In genomic region chr7:141433517-141434400, GRCm38 (mm10) we compare ENCODE assay signal across 7 mouse cellular contexts. TPM values are rescaled to one million over a fixed set of nuclear protein-coding genes. Genes with fewer than 3 reads are reported as not detected.
DNase-seq lines count a peak whose midpoint lies in the region; ATAC-seq and TF ChIP-seq lines count a peak whose summit lies in the region.

No protein-coding gene starts in this region.

- no peaks in the 10 kb centered on the region for H3K27me3 ChIP-seq in lung, postnatal 0 days (replicated peaks; ENCODE audit: insufficient read depth, low read length)
- H3K27me3 ChIP-seq in embryonic facial prominence, embryonic 14.5 days (replicated peaks; ENCODE audit: control insufficient read depth, insufficient read depth, low read length), result no peaks in the 10 kb centered on the region
- no peaks in the 10 kb centered on the region for H3K27me3 ChIP-seq in intestine, postnatal 0 days (replicated peaks; ENCODE audit: control insufficient read depth, insufficient read depth, low read length)

- TF ChIP-seq CTCF in lung, postnatal 0 days (IDR thresholded peaks at IDR 0.05), result no peak
- no peak for TF ChIP-seq CTCF in intestine, postnatal 0 days (IDR thresholded peaks at IDR 0.05; ENCODE audit: low read depth)
- no peak for TF ChIP-seq CTCF in olfactory bulb, adult 2 months (IDR thresholded peaks at IDR 0.05; ENCODE audit: insufficient read depth, low read depth, low read length)

- no peak overlapping the region for H3K9ac ChIP-seq in lung, postnatal 0 days (replicated peaks; ENCODE audit: low read depth)
- peak overlapping the region; percentile 64 for H3K9ac ChIP-seq in embryonic facial prominence, embryonic 14.5 days (ENCODE audit: low read depth, low read length)
- peak overlapping the region; percentile 40; the same call in 1 of the 2 replicates for H3K9ac ChIP-seq in intestine, postnatal 0 days (ENCODE audit: low read depth, low read length)

- H3K27ac ChIP-seq in lung, postnatal 0 days (ENCODE audit: low read length), result no peak overlapping the region
- H3K27ac ChIP-seq in embryonic facial prominence, embryonic 14.5 days (replicated peaks; ENCODE audit: low read depth, low read length), result no peak overlapping the region
- H3K27ac ChIP-seq in intestine, postnatal 0 days (ENCODE audit: low read depth, low read length), result no peak overlapping the region
- peak overlapping the region; percentile 19; the same call in 1 of the 2 replicates for H3K27ac ChIP-seq in olfactory bulb, adult 2 months (ENCODE audit: insufficient read depth, low read depth, low read length)

- no peaks in the 10 kb centered on the region for H3K9me3 ChIP-seq in lung, postnatal 0 days (ENCODE audit: low read length)
- no peaks in the 10 kb centered on the region for H3K9me3 ChIP-seq in embryonic facial prominence, embryonic 14.5 days (ENCODE audit: control insufficient read depth, low read length)
- H3K9me3 ChIP-seq in intestine, postnatal 0 days (ENCODE audit: control insufficient read depth), result no peaks in the 10 kb centered on the region

- peak overlapping the region; percentile 69 for H3K4me2 ChIP-seq in lung, postnatal 0 days (replicated peaks; ENCODE audit: low read depth, low read length)
- peak overlapping the region; percentile 74 for H3K4me2 ChIP-seq in embryonic facial prominence, embryonic 14.5 days (ENCODE audit: low read depth, low read length)
- peak overlapping the region; percentile 78 for H3K4me2 ChIP-seq in intestine, postnatal 0 days (replicated peaks; ENCODE audit: low read depth)

- no peak for DNase-seq in lung, postnatal 0 days (ENCODE audit: low spot score)
- DNase-seq in lung, adult 18-20 months, result no peak
- no peak for DNase-seq in embryonic facial prominence, embryonic 14.5 days (ENCODE audit: low spot score)
- DNase-seq in right cerebral cortex, adult 18-20 months, result no peak
- DNase-seq in left cerebral cortex, adult 18-20 months (ENCODE audit: low spot score in 2 of 2), result no peak

- no peak for TF ChIP-seq EP300 in lung, postnatal 0 days (IDR thresholded peaks at IDR 0.05)

- H3K4me1 ChIP-seq in lung, postnatal 0 days (ENCODE audit: insufficient read depth, low read depth, low read length), result peaks cover 16% of the 10 kb centered on the region
- H3K4me1 ChIP-seq in embryonic facial prominence, embryonic 14.5 days (ENCODE audit: control insufficient read depth, insufficient read depth, low read length), result peaks cover 26% of the 10 kb centered on the region; the same call in 1 of the 2 replicates
- H3K4me1 ChIP-seq in intestine, postnatal 0 days (replicated peaks; ENCODE audit: control insufficient read depth, insufficient read depth, low read length), result peaks cover 16% of the 10 kb centered on the region
- peaks cover 45% of the 10 kb centered on the region for H3K4me1 ChIP-seq in olfactory bulb, adult 2 months (ENCODE audit: control insufficient read depth, insufficient read depth, low read length)

- H3K4me3 ChIP-seq in lung, postnatal 0 days (ENCODE audit: low read depth, low read length), result peak overlapping the region; percentile 46; the same call in 1 of the 2 replicates
- peak overlapping the region; percentile 44 for H3K4me3 ChIP-seq in embryonic facial prominence, embryonic 14.5 days (ENCODE audit: low read depth, low read length)
- H3K4me3 ChIP-seq in intestine, postnatal 0 days (ENCODE audit: low read depth, low read length), result peak overlapping the region; percentile 43
- peak overlapping the region; percentile 66 for H3K4me3 ChIP-seq in olfactory bulb, adult 2 months (ENCODE audit: insufficient read depth, low read depth, low read length)

- no peaks in the 10 kb centered on the region; the same call in 1 of the 2 replicates for H3K36me3 ChIP-seq in lung, postnatal 0 days (ENCODE audit: insufficient read depth, low read length)
- H3K36me3 ChIP-seq in embryonic facial prominence, embryonic 14.5 days (ENCODE audit: control insufficient read depth, insufficient read depth, low read length), result peaks cover 43% of the 10 kb centered on the region
- H3K36me3 ChIP-seq in intestine, postnatal 0 days (ENCODE audit: control insufficient read depth, insufficient read depth), result peaks cover 45% of the 10 kb centered on the region

- no peak for ATAC-seq in lung, postnatal 0 days
- no peak for ATAC-seq in embryonic facial prominence, embryonic 14.5 days (ENCODE audit: low read depth)
- no peak for ATAC-seq in intestine, postnatal 0 days

- WGBS in lung, postnatal 0 days, result 73% methylated on average over 15 of the region's 15 CpGs
- WGBS in embryonic facial prominence, embryonic 14.5 days, result 77% methylated on average over 15 of the region's 15 CpGs
- 75% methylated on average over 15 of the region's 15 CpGs for WGBS in intestine, postnatal 0 days
- WGBS in olfactory bulb, adult 2 months, result 64% methylated on average over 15 of the region's 15 CpGs

- TF ChIP-seq POLR2A in olfactory bulb, adult 2 months (IDR thresholded peaks at IDR 0.05; ENCODE audit: insufficient read depth, low read depth, low read length), result no peak

RNA-seq across cellular contexts. Expression of gene Slc25a22, which starts 3.9 kb away (rescaled TPM):
- 9.8 and 12.3 TPM in 2 replicates for polyA plus RNA-seq in lung, postnatal 0 days (2015; fragmentation: Nextera tagmentation; extraction: Ambion mirVana)
- 29.1 and 30.7 TPM in 2 replicates for polyA plus RNA-seq in embryonic facial prominence, embryonic 14.5 days (2014; fragmentation: Nextera tagmentation; extraction: Ambion mirVana)
- polyA plus RNA-seq in intestine, postnatal 0 days (2015; fragmentation: Nextera tagmentation; extraction: Ambion mirVana), result 65.8 and 67.7 TPM in 2 replicates
- not detected in 2 replicates for polyA plus RNA-seq in olfactory bulb, adult 2 months (2012; ENCODE audit: insufficient read depth, insufficient read length, low replicate concordance, missing spikeins)
- total RNA-seq in left cerebral cortex, adult 18-20 months (2021), result 100 to 1,000 TPM; 251 to 254 TPM

RNA-seq across cellular contexts. Expression of gene Cend1, which starts 4.5 kb away (rescaled TPM):
- polyA plus RNA-seq in lung, postnatal 0 days (2015; fragmentation: Nextera tagmentation; extraction: Ambion mirVana), result 0.25 TPM in 2 replicates
- polyA plus RNA-seq in embryonic facial prominence, embryonic 14.5 days (2014; fragmentation: Nextera tagmentation; extraction: Ambion mirVana), result 2.8 and 4.5 TPM in 2 replicates
- 2.7 and 3.3 TPM in 2 replicates for polyA plus RNA-seq in intestine, postnatal 0 days (2015; fragmentation: Nextera tagmentation; extraction: Ambion mirVana)
- 518 TPM in 1 of 2 replicates, not detected in the other for polyA plus RNA-seq in olfactory bulb, adult 2 months (2012; ENCODE audit: insufficient read depth, insufficient read length, low replicate concordance, missing spikeins)
- total RNA-seq in left cerebral cortex, adult 18-20 months (2021), result 100 to 1,000 TPM; 274 to 309 TPM

RNA-seq across cellular contexts. Expression of gene Pidd1, which starts 10.1 kb away (rescaled TPM):
- polyA plus RNA-seq in lung, postnatal 0 days (2015; fragmentation: Nextera tagmentation; extraction: Ambion mirVana), result 1.7 and 1.8 TPM in 2 replicates
- 7.1 and 7.4 TPM in 2 replicates for polyA plus RNA-seq in embryonic facial prominence, embryonic 14.5 days (2014; fragmentation: Nextera tagmentation; extraction: Ambion mirVana)
- 1.4 and 1.6 TPM in 2 replicates for polyA plus RNA-seq in intestine, postnatal 0 days (2015; fragmentation: Nextera tagmentation; extraction: Ambion mirVana)
- polyA plus RNA-seq in olfactory bulb, adult 2 months (2012; ENCODE audit: insufficient read depth, insufficient read length, low replicate concordance, missing spikeins), result not detected in 2 replicates
- total RNA-seq in left cerebral cortex, adult 18-20 months (2021), result 1 to 10 TPM; 1.1 to 1.4 TPM

RNA-seq across cellular contexts. Expression of gene Rplp2, which starts 13.4 kb away (rescaled TPM):
- 878 and 910 TPM in 2 replicates for polyA plus RNA-seq in lung, postnatal 0 days (2015; fragmentation: Nextera tagmentation; extraction: Ambion mirVana)
- 1,283 and 1,386 TPM in 2 replicates for polyA plus RNA-seq in embryonic facial prominence, embryonic 14.5 days (2014; fragmentation: Nextera tagmentation; extraction: Ambion mirVana)
- 968 and 992 TPM in 2 replicates for polyA plus RNA-seq in intestine, postnatal 0 days (2015; fragmentation: Nextera tagmentation; extraction: Ambion mirVana)
- 977 TPM in 1 of 2 replicates, not detected in the other for polyA plus RNA-seq in olfactory bulb, adult 2 months (2012; ENCODE audit: insufficient read depth, insufficient read length, low replicate concordance, missing spikeins)
- total RNA-seq in left cerebral cortex, adult 18-20 months (2021), result 100 to 1,000 TPM; 555 to 600 TPM

RNA-seq across cellular contexts. Expression of gene Gatd1, which starts 19.8 kb away (rescaled TPM):
- 49.8 and 52.3 TPM in 2 replicates for polyA plus RNA-seq in lung, postnatal 0 days (2015; fragmentation: Nextera tagmentation; extraction: Ambion mirVana)
- 37.1 and 51.1 TPM in 2 replicates for polyA plus RNA-seq in embryonic facial prominence, embryonic 14.5 days (2014; fragmentation: Nextera tagmentation; extraction: Ambion mirVana)
- 34.3 and 37.1 TPM in 2 replicates for polyA plus RNA-seq in intestine, postnatal 0 days (2015; fragmentation: Nextera tagmentation; extraction: Ambion mirVana)
- not detected in 2 replicates for polyA plus RNA-seq in olfactory bulb, adult 2 months (2012; ENCODE audit: insufficient read depth, insufficient read length, low replicate concordance, missing spikeins)
- total RNA-seq in left cerebral cortex, adult 18-20 months (2021), result 10 to 100 TPM; 40.4 to 45.1 TPM

Comparison
In these comparisons a context has a peak if more than half of its experiments do, and no peak if none do; other contexts are left out.
1. RNA of gene Cend1, which starts 4.5 kb away (polyA plus RNA-seq): 518 TPM in olfactory bulb, adult 2 months; 2.7 to 3.3 TPM in intestine, postnatal 0 days, 2.8 to 4.5 TPM in embryonic facial prominence, embryonic 14.5 days and 0.25 TPM in lung, postnatal 0 days; every median in the first group is over 10 times any median in the second.
2. Peak in every context shown above with its lines, with median percentiles within 50 percentile points of each other: H3K4me2 ChIP-seq and H3K4me3 ChIP-seq.